Mouse (Mus musculus): ENCODE measurements around the gene Hoxd4. TPM values are rescaled to one million over a fixed set of nuclear protein-coding genes. Genes with fewer than 3 reads are reported as not detected.

The Hoxd4 gene
- total and polyA plus RNA-seq, 3 experiments: 0.21 to 1.0 (median 0.45) TPM

- intact Hi-C loops (cut with DNase I): no loop called here
- Histone ChIP-seq H3K36me3 (ENCODE audit: control insufficient read depth, insufficient read depth, low read length) (no peaks in the 10 kb centered on the region), H3K4me1 (ENCODE audit: control insufficient read depth, insufficient read depth, low read length) (no peaks in the 10 kb centered on the region), H3K4me3 (no peak overlapping the region), H3K79me2 (replicated peaks; ENCODE audit: control insufficient read depth, insufficient read depth, low read length) (no peaks in the 10 kb centered on the region), H3K27me3 (ENCODE audit: control insufficient read depth, insufficient read depth, low read length) (peaks cover 42% of the 10 kb centered on the region), H3K9ac (ENCODE audit: low read depth, low read length) (no peak overlapping the region), H3K27ac (no peak overlapping the region)
- TF ChIP-seq POLR2A (IDR thresholded peaks at IDR 0.05; ENCODE audit: insufficient read depth, low read depth, low read length) (no peak), CTCF (IDR thresholded peaks at IDR 0.05) (no peak), EP300 (IDR thresholded peaks at IDR 0.05; ENCODE audit: insufficient read depth, low read depth, low read length) (no peak)
- 5% methylated on average over 27 of the region's 27 CpGs for WGBS
- no peak for DNase-seq
These were observed 23.5 kb downstream of the Hoxd4 start for GRCm38 (mm10) chr2:74734996-74735811.

- DNase-seq: no peak
- H3K4me1 ChIP-seq (ENCODE audit: control insufficient read depth, insufficient read depth, low read length): no peaks in the 10 kb centered on the region
- TF ChIP-seq POLR2A (IDR thresholded peaks at IDR 0.05; ENCODE audit: insufficient read depth, low read depth, low read length): no peak
- no peak for TF ChIP-seq EP300 (IDR thresholded peaks at IDR 0.05; ENCODE audit: insufficient read depth, low read depth, low read length)
- no peak for TF ChIP-seq CTCF (IDR thresholded peaks at IDR 0.05)
- 4% methylated on average over 42 of the region's 42 CpGs for WGBS
- H3K36me3 ChIP-seq (ENCODE audit: control insufficient read depth, insufficient read depth, low read length): no peaks in the 10 kb centered on the region
- no peak overlapping the region for H3K4me3 ChIP-seq
- peaks cover 46% of the 10 kb centered on the region for H3K27me3 ChIP-seq (ENCODE audit: control insufficient read depth, insufficient read depth, low read length)
- H3K27ac ChIP-seq: no peak overlapping the region
- H3K79me2 ChIP-seq (replicated peaks; ENCODE audit: control insufficient read depth, insufficient read depth, low read length): no peaks in the 10 kb centered on the region
- no peak overlapping the region for H3K9ac ChIP-seq (ENCODE audit: low read depth, low read length)
- intact Hi-C loops (cut with DNase I): no loop called here
These were observed 24.3 kb downstream of the Hoxd4 start for GRCm38 (mm10) chr2:74735851-74736687.

GRCm38 (mm10) chr2:74736688-74737577, 25.2 kb downstream of the Hoxd4 start:
- H3K4me3 ChIP-seq: no peak overlapping the region
- no peaks in the 10 kb centered on the region for H3K36me3 ChIP-seq (ENCODE audit: control insufficient read depth, insufficient read depth, low read length)
- 10% methylated on average over 15 of the region's 15 CpGs for WGBS

DNA sequence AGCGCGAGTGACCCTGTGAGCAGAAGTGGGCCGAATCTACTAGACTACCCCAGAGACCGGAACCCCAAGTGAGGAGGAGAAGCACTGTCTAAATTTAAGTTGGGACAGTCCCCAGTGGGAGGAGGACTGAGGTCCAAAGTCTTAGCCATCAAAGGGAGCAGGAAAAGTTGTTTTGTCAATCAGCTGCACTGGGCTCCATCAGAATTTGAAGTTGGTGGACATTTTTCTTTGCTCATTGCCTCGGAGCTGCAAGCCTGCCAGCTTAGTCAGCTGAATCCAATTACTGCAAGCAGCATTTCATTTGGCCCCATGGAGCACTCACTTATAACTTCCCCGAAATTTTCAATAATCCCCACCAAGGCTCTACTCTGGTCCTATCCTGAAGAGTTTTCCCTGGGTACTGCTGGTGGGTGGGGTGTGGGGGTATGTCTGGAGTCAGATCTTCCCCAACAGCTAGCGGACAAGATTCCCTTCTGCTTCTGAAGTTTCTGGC, 25.9 kb downstream of the Hoxd4 start:
- Histone ChIP-seq H3K9ac (ENCODE audit: low read depth, low read length) (no peak overlapping the region), H3K27me3 (ENCODE audit: control insufficient read depth, insufficient read depth, low read length) (peaks cover 44% of the 10 kb centered on the region), H3K4me3 (no peak overlapping the region), H3K79me2 (replicated peaks; ENCODE audit: control insufficient read depth, insufficient read depth, low read length) (no peaks in the 10 kb centered on the region), H3K36me3 (ENCODE audit: control insufficient read depth, insufficient read depth, low read length) (no peaks in the 10 kb centered on the region), H3K4me1 (ENCODE audit: control insufficient read depth, insufficient read depth, low read length) (no peaks in the 10 kb centered on the region), H3K27ac (no peak overlapping the region)
- 10% methylated on average over 7 of the region's 7 CpGs for WGBS
- no peak for DNase-seq
- no peak for TF ChIP-seq POLR2A (IDR thresholded peaks at IDR 0.05; ENCODE audit: insufficient read depth, low read depth, low read length)
- no peak for TF ChIP-seq CTCF (IDR thresholded peaks at IDR 0.05)
- no peak for TF ChIP-seq EP300 (IDR thresholded peaks at IDR 0.05; ENCODE audit: insufficient read depth, low read depth, low read length)
- intact Hi-C loops (cut with DNase I): no loop called here

More at GRCm38 (mm10) chr2:74736688-74737577, 25.2 kb downstream of the Hoxd4 start:
- no peaks in the 10 kb centered on the region for H3K4me1 ChIP-seq (ENCODE audit: control insufficient read depth, insufficient read depth, low read length)
- H3K27me3 ChIP-seq (ENCODE audit: control insufficient read depth, insufficient read depth, low read length): peaks cover 46% of the 10 kb centered on the region
- no peak overlapping the region for H3K27ac ChIP-seq
- DNase-seq: no peak
- intact Hi-C loops (cut with DNase I): no loop called here
- H3K9ac ChIP-seq (ENCODE audit: low read depth, low read length): no peak overlapping the region
- no peaks in the 10 kb centered on the region for H3K79me2 ChIP-seq (replicated peaks; ENCODE audit: control insufficient read depth, insufficient read depth, low read length)
- TF ChIP-seq CTCF (IDR thresholded peaks at IDR 0.05) (no peak), POLR2A (IDR thresholded peaks at IDR 0.05; ENCODE audit: insufficient read depth, low read depth, low read length) (no peak), EP300 (IDR thresholded peaks at IDR 0.05; ENCODE audit: insufficient read depth, low read depth, low read length) (no peak)

DNA sequence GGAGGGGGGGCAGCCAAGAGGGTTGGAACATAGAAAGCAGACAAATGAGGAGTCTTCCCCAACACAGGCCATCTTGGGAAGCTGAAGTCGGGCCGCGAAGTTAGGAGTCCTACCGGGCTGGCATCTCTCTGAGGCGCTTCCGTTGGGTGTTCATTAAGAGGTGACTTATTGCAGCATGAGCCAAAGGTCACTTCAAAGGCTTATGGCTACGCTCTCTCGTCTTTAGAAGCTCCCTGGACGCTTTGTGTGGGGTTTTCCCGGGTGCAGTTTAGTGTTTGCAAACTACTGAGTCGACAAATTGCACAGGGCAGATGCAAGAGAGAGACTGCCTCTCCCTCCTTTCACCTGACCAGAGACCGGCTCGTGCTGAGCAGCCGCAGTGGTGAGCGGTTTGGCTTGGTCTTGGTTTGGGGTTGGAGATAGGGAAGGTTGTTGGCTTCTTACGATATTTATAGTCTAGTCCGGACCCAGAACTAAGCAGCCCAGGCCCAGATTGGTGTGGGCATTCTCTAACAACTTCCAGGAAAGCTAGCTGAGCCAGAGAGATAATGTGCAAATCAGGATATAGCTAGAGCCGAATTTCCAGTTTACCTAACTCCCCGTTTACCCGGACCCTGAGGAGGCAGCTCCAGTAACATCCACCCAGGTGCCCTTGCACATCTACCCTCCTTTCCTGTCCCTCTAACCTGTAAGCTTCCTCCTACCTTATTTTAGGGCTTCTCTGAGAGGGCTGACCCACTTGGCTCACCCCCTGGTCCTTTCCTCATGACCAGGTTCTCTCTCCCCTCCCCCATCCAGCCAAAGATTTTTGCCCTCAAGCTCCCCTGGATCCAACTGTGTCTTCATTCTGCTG, 27.1 kb downstream of the Hoxd4 start:
- peaks cover 39% of the 10 kb centered on the region for H3K27me3 ChIP-seq (ENCODE audit: control insufficient read depth, insufficient read depth, low read length)
- intact Hi-C loops (cut with DNase I): no loop called here

More for the DNA sequence above, 27.1 kb downstream of the Hoxd4 start:
- 6% methylated on average over 20 of the region's 20 CpGs for WGBS
- no peak for TF ChIP-seq EP300 (IDR thresholded peaks at IDR 0.05; ENCODE audit: insufficient read depth, low read depth, low read length)
- TF ChIP-seq CTCF (IDR thresholded peaks at IDR 0.05): no peak
- no peak for TF ChIP-seq POLR2A (IDR thresholded peaks at IDR 0.05; ENCODE audit: insufficient read depth, low read depth, low read length)
- no peaks in the 10 kb centered on the region for H3K36me3 ChIP-seq (ENCODE audit: control insufficient read depth, insufficient read depth, low read length)
- no peak overlapping the region for H3K4me3 ChIP-seq
- H3K79me2 ChIP-seq (replicated peaks; ENCODE audit: control insufficient read depth, insufficient read depth, low read length): no peaks in the 10 kb centered on the region
- no peaks in the 10 kb centered on the region for H3K4me1 ChIP-seq (ENCODE audit: control insufficient read depth, insufficient read depth, low read length)
- no peak overlapping the region for H3K9ac ChIP-seq (ENCODE audit: low read depth, low read length)
- H3K27ac ChIP-seq: no peak overlapping the region
- no peak for DNase-seq

Data from heart, adult 2 months (tissue).